Mouse (Mus musculus) midbrain, embryonic 13.5 days (tissue): Measurements from ENCODE around the gene Sf1. TPM values are rescaled to one million over a fixed set of nuclear protein-coding genes. Genes with fewer than 3 reads are reported as not detected.

ENCODE experiments used
- ATAC-seq: fragments of 200-750 bp; cut with Nextera tagmentation; 2 replicates; pipeline ENCODE4 v1.8.0; 2017; ENCODE audit warnings: mild to moderate bottlenecking, moderate TSS enrichment, moderate library complexity
- H3K27ac ChIP-seq: fragments of 300-500 bp; sonication (generic); 2 replicates; pipeline ENCODE4 v1.5.1; 2015; ENCODE audit warnings: inconsistent platforms, mild to moderate bottlenecking, moderate library complexity
- H3K27me3 ChIP-seq: fragments of 300-500 bp; sonication (generic); 2 replicates; pipeline ENCODE4 v1.6.1; 2015; ENCODE audit warnings: mild to moderate bottlenecking, inconsistent platforms
- H3K36me3 ChIP-seq: fragments of 300-500 bp; sonication (generic); 2 replicates; pipeline ENCODE4 v1.6.1; 2015; ENCODE audit warnings: mild to moderate bottlenecking, inconsistent platforms
- H3K4me1 ChIP-seq: fragments of 300-500 bp; sonication (generic); replicated peaks from 2 replicates; pipeline ENCODE4 v1.6.1; 2015; ENCODE audit warnings: inconsistent platforms
- H3K4me2 ChIP-seq: fragments of 300-500 bp; sonication (generic); replicated peaks from 2 replicates; pipeline ENCODE4 v1.6.1; 2015; ENCODE audit warnings: moderate library complexity, mild to moderate bottlenecking, inconsistent platforms
- H3K4me3 ChIP-seq: fragments of 300-500 bp; sonication (generic); replicated peaks from 2 replicates; pipeline ENCODE4 v1.5.1; 2015; ENCODE audit warnings: mild to moderate bottlenecking, inconsistent platforms
- H3K9ac ChIP-seq: fragments of 300-500 bp; sonication (generic); replicated peaks from 2 replicates; pipeline ENCODE4 v1.6.1; 2015; ENCODE audit warnings: mild to moderate bottlenecking, inconsistent platforms
- H3K9me3 ChIP-seq: fragments of 300-500 bp; sonication (generic); 2 replicates; pipeline ENCODE4 v1.6.1; 2016; ENCODE audit warnings: mild to moderate bottlenecking, inconsistent platforms
- WGBS: fragments of 180-500 bp; shearing (Covaris S2); methylation state at CpG from one replicate; pipeline ENCODE4 v1.1.7; 2015; 5-methylcytosine and 5-hydroxymethylcytosine counted together
- polyA plus RNA-seq: library from polyadenylated mRNA; unstranded; fragments of >200 nt; fragmentation: Nextera tagmentation; extraction: Ambion mirVana; gene quantifications from 2 replicates; pipeline ENCODE4 v1.2.1, GENCODE M21; 2015

Sf1 gene
- polyA plus RNA-seq, 1 experiment from 2014 or later = 128 TPM

GRCm38 (mm10) chr19:6407109-6407508 lies 43.6 kb downstream of the Sf1 start:
- Histone ChIP-seq H3K9ac (no peak overlapping the region), H3K27ac (no peak overlapping the region), H3K9me3 (no peaks in the 10 kb centered on the region), H3K27me3 (peaks cover 16% of the 10 kb centered on the region), H3K4me3 (no peak overlapping the region), H3K36me3 (no peaks in the 10 kb centered on the region), H3K4me2 (no peak overlapping the region), H3K4me1 (peaks cover 8% of the 10 kb centered on the region)
- ATAC-seq = no peak
- WGBS = 78% methylated on average over 8 of the region's 8 CpGs

- Histone ChIP-seq H3K27ac (no peak overlapping the region), H3K9me3 (no peaks in the 10 kb centered on the region), H3K4me1 (peaks cover 11% of the 10 kb centered on the region), H3K9ac (no peak overlapping the region), H3K4me3 (no peak overlapping the region), H3K4me2 (no peak overlapping the region), H3K36me3 (no peaks in the 10 kb centered on the region), H3K27me3 (peaks cover 8% of the 10 kb centered on the region; the same call in 1 of the 2 replicates)
- WGBS = 49% methylated on average over 16 of the region's 16 CpGs
- no peak for ATAC-seq
Observed at GRCm38 (mm10) chr19:6407816-6408510, 44.5 kb downstream of the Sf1 start.

GRCm38 (mm10) chr19:6408749-6409148 lies 45.3 kb downstream of the Sf1 start:
- Histone ChIP-seq H3K36me3 (no peaks in the 10 kb centered on the region), H3K9ac (no peak overlapping the region), H3K27ac (no peak overlapping the region), H3K9me3 (no peaks in the 10 kb centered on the region), H3K4me1 (peaks cover 5% of the 10 kb centered on the region), H3K4me2 (no peak overlapping the region), H3K4me3 (no peak overlapping the region), H3K27me3 (no peaks in the 10 kb centered on the region)
- no peak for ATAC-seq
- WGBS = 81% methylated on average over 8 of the region's 8 CpGs

GRCm38 (mm10) chr19:6409176-6409575 lies 45.7 kb downstream of the Sf1 start:
- H3K9me3 ChIP-seq = no peaks in the 10 kb centered on the region
- peaks cover 3% of the 10 kb centered on the region; the same call in 1 of the 2 replicates for H3K4me1 ChIP-seq
- WGBS = 77% methylated on average over 5 of the region's 5 CpGs
- no peak overlapping the region for H3K4me3 ChIP-seq
- H3K27ac ChIP-seq = no peak overlapping the region
- H3K9ac ChIP-seq = no peak overlapping the region
- no peak for ATAC-seq
- no peaks in the 10 kb centered on the region for H3K27me3 ChIP-seq
- no peak overlapping the region for H3K4me2 ChIP-seq
- no peaks in the 10 kb centered on the region for H3K36me3 ChIP-seq

- Histone ChIP-seq H3K4me3 (no peak overlapping the region), H3K9me3 (no peaks in the 10 kb centered on the region), H3K9ac (no peak overlapping the region), H3K36me3 (no peaks in the 10 kb centered on the region), H3K4me1 (peaks cover 9% of the 10 kb centered on the region), H3K4me2 (no peak overlapping the region), H3K27me3 (no peaks in the 10 kb centered on the region), H3K27ac (no peak overlapping the region)
- no peak for ATAC-seq
- 82% methylated on average over 5 of the region's 5 CpGs for WGBS
Observed at GRCm38 (mm10) chr19:6409936-6410335, 46.4 kb downstream of the Sf1 start.

- no peaks in the 10 kb centered on the region for H3K27me3 ChIP-seq
- no peaks in the 10 kb centered on the region for H3K36me3 ChIP-seq
- H3K4me3 ChIP-seq = no peak overlapping the region
- no peak overlapping the region for H3K4me2 ChIP-seq
- H3K9me3 ChIP-seq = no peaks in the 10 kb centered on the region
- no peak overlapping the region for H3K27ac ChIP-seq
- ATAC-seq = no peak
- H3K4me1 ChIP-seq = peaks cover 38% of the 10 kb centered on the region
- H3K9ac ChIP-seq = no peak overlapping the region
- WGBS = 65% methylated on average over 14 of the region's 14 CpGs
Observed at GRCm38 (mm10) chr19:6412798-6413197, 49.3 kb downstream of the Sf1 start.

GRCm38 (mm10) chr19:6415454-6415853 lies 52.0 kb downstream of the Sf1 start:
- Histone ChIP-seq H3K9me3 (no peaks in the 10 kb centered on the region), H3K4me2 (peak overlapping the region; percentile 41), H3K4me1 (peaks cover 55% of the 10 kb centered on the region), H3K9ac (peak overlapping the region; percentile 39), H3K27me3 (no peaks in the 10 kb centered on the region), H3K36me3 (no peaks in the 10 kb centered on the region), H3K27ac (peak overlapping the region; percentile 95), H3K4me3 (no peak overlapping the region)
- no peak for ATAC-seq
- 24% methylated on average over 6 of the region's 6 CpGs for WGBS

- ATAC-seq = peak; percentile 46
- Histone ChIP-seq H3K4me3 (no peak overlapping the region), H3K36me3 (no peaks in the 10 kb centered on the region), H3K9ac (peak overlapping the region; percentile 39), H3K4me2 (peak overlapping the region; percentile 41), H3K4me1 (peaks cover 63% of the 10 kb centered on the region), H3K27me3 (peaks cover 5% of the 10 kb centered on the region; the same call in 1 of the 2 replicates), H3K27ac (peak overlapping the region; percentile 95), H3K9me3 (no peaks in the 10 kb centered on the region)
- WGBS = 3% methylated on average over 9 of the region's 9 CpGs
Observed at GRCm38 (mm10) chr19:6416124-6416770, 52.8 kb downstream of the Sf1 start.

- WGBS = 56% methylated on average over 12 of the region's 12 CpGs
- ATAC-seq = no peak
- peak overlapping the region; percentile 39 for H3K9ac ChIP-seq
Observed at GRCm38 (mm10) chr19:6416894-6417761, 53.6 kb downstream of the Sf1 start.

GRCm38 (mm10) chr19:6418233-6418879 lies 54.9 kb downstream of the Sf1 start, which contains the start of gene Nrxn2:
TSS of gene Nrxn2 (plus strand) at chr19:6418731.
- ATAC-seq = peak; percentile 92
- Histone ChIP-seq H3K27me3 (peaks cover 5% of the 10 kb centered on the region; the same call in 1 of the 2 replicates), H3K4me3 (peak within 1 kb of the TSS; percentile 69)

More at GRCm38 (mm10) chr19:6416894-6417761, 53.6 kb downstream of the Sf1 start:
- H3K36me3 ChIP-seq = no peaks in the 10 kb centered on the region
- peaks cover 72% of the 10 kb centered on the region for H3K4me1 ChIP-seq
- no peaks in the 10 kb centered on the region for H3K9me3 ChIP-seq
- H3K27ac ChIP-seq = peak overlapping the region; percentile 95
- peak overlapping the region; percentile 69; the same call in 1 of the 2 replicates for H3K4me3 ChIP-seq
- H3K27me3 ChIP-seq = peaks cover 5% of the 10 kb centered on the region; the same call in 1 of the 2 replicates
- peak overlapping the region; percentile 68 for H3K4me2 ChIP-seq

GRCm38 (mm10) chr19:6418984-6419692 lies 55.6 kb downstream of the Sf1 start:
- H3K4me1 ChIP-seq = peaks cover 90% of the 10 kb centered on the region
- 4% methylated on average over 23 of the region's 23 CpGs for WGBS
- H3K4me2 ChIP-seq = peak overlapping the region; percentile 68
- peak overlapping the region; percentile 88 for H3K9ac ChIP-seq
- no peaks in the 10 kb centered on the region for H3K36me3 ChIP-seq
- H3K27ac ChIP-seq = peak overlapping the region; percentile 95
- peak overlapping the region; percentile 69 for H3K4me3 ChIP-seq
- peak; percentile 8; the same call in 1 of the 2 replicates for ATAC-seq
- H3K27me3 ChIP-seq = peaks cover 5% of the 10 kb centered on the region; the same call in 1 of the 2 replicates
- no peaks in the 10 kb centered on the region for H3K9me3 ChIP-seq

More at GRCm38 (mm10) chr19:6418233-6418879, 54.9 kb downstream of the Sf1 start, which contains the start of gene Nrxn2:
- Histone ChIP-seq H3K27ac (peak within 1 kb of the TSS; percentile 95), H3K9ac (peak within 1 kb of the TSS; percentile 88), H3K4me1 (peaks cover 82% of the 10 kb centered on the region), H3K36me3 (no peaks in the 10 kb centered on the region), H3K9me3 (no peaks in the 10 kb centered on the region), H3K4me2 (peak within 1 kb of the TSS; percentile 68)
- WGBS = under 1% methylated on average over 35 of the region's 46 CpGs
